Mouse (Mus musculus) liver (tissue): ENCODE measurements around the gene Pdcd7.

Experiments
- DNase-seq: peaks from one replicate; pipeline ENCODE4 v3.0.0-alpha.2; 2020; ENCODE audit warnings: mixed read lengths

Pdcd7 gene

DNA sequence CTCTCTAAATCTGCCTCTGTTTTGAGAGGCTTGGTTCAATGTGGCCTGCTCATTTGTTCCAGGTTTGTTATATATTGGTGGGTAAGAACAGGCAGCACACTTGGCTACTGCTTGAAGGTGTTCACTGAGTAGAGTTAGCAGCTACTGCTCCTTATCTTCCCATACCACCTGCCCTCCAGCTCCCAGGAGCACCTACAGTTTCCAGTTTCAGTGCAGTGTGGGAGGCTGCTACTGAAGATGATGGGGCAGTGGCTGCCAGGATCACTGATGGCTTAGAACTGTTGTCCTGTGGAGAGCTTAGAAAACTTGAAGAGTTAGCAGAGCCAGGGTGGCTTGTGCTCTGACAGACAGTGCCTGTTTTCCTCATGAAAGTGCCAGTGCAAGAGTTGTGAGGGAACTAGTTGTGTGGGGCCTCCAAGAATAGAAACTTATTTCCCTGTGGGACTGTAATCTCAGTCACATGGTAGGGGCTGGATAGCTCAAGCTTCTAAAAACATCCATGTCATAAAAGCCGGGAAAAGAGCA is 13.1 kb downstream of the Pdcd7 start:
- DNase-seq, result peak; percentile 46

- DNase-seq, result no peak
Observed at GRCm38 (mm10) chr9:65360641-65361448, 14.9 kb downstream of the Pdcd7 start, which contains the start of gene Ubap1l. Gene Ubap1l (plus strand): TSS chr9:65361041.

DNA sequence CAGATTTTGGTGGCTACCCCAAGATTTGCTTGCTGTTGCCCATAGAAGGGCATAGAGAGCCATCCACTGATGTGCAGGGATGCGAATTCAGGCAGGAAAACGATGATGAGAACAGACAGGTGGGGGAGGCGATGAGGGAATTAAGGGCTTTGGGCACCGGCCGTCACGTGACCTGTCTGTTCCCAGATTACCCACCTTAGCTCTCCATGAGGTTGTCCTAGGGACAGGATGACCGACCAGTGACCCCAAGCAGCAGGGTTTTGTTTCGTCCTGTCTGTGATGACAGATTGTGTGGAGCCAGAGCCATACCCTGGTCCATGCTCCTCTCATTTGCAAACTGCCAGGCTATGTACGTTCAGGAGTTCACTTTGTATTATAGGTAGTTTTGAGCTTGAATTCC is 17.8 kb downstream of the Pdcd7 start:
- DNase-seq, result no peak

GRCm38 (mm10) chr9:65365721-65366120 is 19.8 kb downstream of the Pdcd7 start:
- DNase-seq, result no peak

GRCm38 (mm10) chr9:65371756-65372155 is 25.9 kb downstream of the Pdcd7 start:
- DNase-seq, result no peak

GRCm38 (mm10) chr9:65372449-65372848 is 26.5 kb downstream of the Pdcd7 start:
- DNase-seq, result peak; percentile 31

DNA sequence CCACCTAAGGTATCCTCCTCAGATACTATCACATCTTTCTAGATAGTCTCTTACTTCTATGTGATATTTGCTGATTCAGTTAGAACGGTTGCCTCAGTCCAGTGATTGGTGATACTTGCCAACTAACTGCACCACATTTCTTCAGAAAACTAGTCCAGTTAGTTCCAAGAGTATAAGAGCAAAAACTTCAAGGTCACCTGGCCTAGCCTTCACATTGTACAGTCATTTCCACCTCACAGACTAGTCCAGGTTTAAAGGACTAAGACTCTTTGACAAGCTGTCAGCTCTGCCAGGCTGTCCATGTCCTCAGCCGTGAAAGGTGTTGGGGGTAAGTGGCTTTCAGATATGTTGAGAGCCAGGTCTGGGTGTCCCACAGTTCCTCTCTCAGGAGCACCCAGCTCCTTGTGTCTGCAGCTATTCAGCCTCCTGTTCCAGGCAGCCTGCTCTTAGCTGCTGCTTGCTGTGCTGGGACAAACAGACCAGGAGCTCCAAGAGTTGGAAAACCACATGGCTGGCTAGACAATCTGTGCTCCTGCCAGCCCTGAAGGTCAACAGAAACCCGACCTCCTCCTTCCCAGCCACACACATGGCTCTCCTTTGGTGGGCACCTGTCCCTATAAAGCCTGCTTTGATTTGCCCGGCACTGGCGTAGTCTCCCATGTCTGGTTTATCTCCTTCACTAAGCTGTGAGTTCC is 28.7 kb downstream of the Pdcd7 start:
- DNase-seq, result no peak

- DNase-seq, result no peak
Observed at GRCm38 (mm10) chr9:65375163-65375934, 29.4 kb downstream of the Pdcd7 start.

DNA sequence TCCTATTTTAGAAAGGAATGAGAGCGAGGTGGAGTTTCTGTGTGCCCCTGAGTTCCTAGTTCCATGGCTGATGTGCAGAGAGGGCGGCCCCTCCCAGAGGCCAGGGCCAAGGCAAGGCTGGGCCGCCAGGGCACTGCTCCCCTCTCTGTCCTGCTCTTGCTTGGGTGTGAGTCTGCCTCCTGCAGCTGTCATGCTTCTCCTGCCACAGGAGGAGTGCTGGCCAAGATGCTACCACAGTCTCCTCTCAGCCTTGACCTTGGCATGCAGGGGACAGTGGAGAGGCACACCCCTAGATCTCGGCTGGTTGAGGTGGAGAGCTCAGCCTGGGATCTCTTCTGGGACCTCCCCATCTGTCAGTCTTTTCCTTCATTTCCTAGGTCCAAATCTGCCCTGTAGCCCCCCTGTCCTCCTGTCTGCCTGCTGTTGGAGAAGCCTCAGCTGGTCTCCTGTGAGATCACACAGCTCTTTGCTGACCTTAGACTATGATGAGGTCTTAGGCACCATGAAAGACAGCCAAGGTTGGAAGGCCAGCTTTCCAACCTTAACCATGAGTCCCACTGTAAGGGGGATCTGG is 35.2 kb downstream of the Pdcd7 start:
- no peak for DNase-seq

DNA sequence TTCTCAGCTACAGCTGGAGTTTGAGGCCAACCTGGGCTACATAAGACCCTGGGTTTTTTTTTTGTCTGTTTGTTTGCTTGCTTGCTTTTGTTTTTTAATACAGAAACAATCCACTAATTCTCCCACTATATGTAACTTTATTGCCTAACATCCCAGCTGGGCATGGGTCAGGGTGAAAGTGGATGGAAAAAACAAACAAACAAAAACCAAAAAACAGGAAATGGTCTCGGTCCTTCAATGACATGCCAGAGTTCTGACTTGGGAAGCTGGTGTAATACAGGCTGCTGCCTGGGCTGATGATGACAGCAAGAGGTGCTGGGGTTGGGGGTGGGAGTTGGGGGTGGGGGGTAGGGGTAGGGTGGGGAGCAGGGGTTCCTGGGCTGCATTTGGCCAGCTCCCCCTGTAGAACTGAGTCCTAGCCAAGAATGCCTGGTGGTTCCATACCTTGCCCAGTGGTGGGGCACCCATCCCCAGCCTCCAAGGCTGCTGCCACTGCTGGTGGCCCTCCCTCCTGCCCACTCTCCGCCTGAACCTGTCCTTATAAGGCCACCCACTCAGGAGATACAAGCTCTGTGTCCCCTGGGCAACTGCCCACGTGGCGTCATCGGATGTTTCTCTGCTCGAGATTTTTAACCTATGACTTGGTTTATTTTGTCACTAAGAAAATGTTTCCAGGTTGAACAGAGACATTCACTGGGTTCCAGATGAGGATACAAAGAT is 36.3 kb downstream of the Pdcd7 start:
- no peak for DNase-seq

DNA sequence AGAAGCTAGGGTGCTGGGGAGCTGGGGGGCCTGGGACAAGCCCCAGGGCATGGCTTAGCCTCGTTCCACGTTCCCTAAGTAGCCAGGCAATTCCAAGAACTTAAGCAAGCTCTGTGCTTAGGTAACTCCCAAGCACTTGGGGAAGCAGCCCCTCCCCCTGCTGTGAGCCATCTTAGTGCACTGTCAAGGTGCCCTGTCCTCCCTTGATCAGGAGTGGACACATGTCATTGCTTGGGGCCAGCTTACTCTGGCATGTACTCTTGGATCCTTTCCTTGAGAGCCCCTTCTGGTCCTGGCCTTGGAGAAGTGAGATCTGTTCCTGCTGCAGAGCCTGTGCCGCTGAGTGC is 36.8 kb downstream of the Pdcd7 start:
- DNase-seq, result no peak

DNA sequence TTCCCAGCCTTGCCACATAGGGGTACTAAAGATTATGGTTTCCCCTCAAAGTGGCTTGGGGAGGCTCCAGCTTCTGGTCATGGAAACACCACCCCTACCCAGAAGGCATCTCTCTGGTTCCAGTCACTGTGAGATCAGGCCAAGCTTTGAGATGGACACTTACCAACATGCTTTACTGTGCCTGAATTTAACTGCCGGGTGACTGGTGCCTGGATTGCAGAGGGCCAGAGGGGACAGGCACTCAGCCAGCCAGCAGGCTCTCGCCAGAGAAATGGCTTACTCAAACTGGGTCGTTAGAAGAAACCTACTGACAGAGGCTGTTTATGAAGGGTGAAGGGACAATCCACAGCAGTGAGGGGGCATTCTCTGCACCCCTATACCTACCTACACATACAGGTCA is 38.4 kb downstream of the Pdcd7 start:
- no peak for DNase-seq

GRCm38 (mm10) chr9:65386373-65387140 is 40.7 kb downstream of the Pdcd7 start:
- DNase-seq, result no peak

GRCm38 (mm10) chr9:65390752-65391612 is 45.1 kb downstream of the Pdcd7 start:
- DNase-seq, result no peak

- no peak for DNase-seq
Observed at GRCm38 (mm10) chr9:65391613-65391964, 45.7 kb downstream of the Pdcd7 start, which contains the start of gene Kbtbd13. Gene Kbtbd13 (minus strand): TSS chr9:65391652.

- peak; percentile 65 for DNase-seq
Observed at GRCm38 (mm10) chr9:65392638-65393364, 46.9 kb downstream of the Pdcd7 start.

DNA sequence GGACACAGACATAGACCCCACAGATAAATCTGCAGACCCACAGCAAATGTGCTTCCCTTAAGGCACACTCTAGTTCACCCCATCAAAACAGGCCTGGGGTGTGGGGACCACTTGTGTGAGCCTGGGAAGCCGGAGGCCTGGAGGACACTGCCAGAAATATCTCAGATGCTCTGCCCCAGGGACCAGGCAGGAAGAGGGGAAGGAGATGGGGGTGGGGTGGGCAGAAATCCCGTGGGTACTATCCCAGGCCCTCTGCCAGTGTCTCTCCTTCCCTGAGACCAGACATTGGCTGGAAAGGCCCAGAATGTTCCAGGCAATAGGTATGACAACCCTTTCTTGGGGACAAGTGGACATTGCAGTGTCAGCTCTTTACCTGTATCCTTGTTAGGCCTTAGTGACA is 47.7 kb downstream of the Pdcd7 start:
- DNase-seq, result no peak

DNA sequence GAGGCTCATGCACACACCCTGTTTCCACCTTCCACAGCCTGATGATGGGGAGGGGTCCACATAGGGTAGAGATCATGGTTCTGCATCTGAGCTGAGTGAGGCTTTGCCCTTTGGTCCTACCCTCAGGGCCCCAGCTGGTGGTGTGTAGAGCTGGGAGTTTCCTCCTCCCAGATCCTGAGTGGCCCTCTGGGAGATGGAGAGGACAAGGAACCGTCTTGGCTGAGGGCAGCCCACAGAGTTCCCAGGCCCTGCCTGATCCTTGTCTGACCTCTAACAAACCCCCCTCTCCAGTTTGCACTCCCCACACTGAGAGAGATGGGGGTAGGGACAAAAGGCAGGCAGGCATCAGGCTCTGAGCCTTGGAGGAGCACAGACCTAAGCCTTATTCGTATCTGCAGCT is 48.5 kb downstream of the Pdcd7 start:
- no peak for DNase-seq

- peak; percentile 75 for DNase-seq
Observed at GRCm38 (mm10) chr9:65398279-65398678, 52.4 kb downstream of the Pdcd7 start, which contains the start of gene Rasl12. Gene Rasl12 (plus strand): TSS chr9:65398506.

DNA sequence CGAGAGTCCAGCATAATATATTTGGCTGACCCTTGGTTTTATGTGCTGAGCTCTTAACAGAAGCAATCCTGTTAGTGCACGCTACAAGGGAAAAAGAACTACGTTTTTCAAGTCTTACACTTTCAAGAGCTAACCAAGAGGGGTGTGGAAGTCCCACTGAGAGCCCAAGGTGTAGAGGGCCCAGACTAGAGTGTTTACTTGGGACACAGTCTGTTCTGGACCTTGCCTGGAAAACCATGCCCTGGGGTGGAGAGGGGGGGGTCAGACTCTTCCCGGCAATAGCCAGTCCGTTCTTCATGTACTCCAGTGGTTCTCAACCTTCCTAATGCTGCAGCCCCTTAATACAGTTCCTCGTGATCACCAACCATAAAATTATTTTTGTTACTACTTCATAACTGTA is 54.0 kb downstream of the Pdcd7 start:
- DNase-seq, result no peak
